ENCODE assay signal across 23 mouse cellular contexts in genomic region chr2:6603880-6604279, GRCm38 (mm10).
DNase-seq lines count a peak whose midpoint lies in the region; ATAC-seq and TF ChIP-seq lines count a peak whose summit lies in the region.
"Had no signal": no experiment of that assay in that cellular context is flagged by ENCODE, and none has a peak within 500 bp of the region (broad histone marks: within the 10 kb centered on the region; RNA-seq: fewer than 3 reads in every experiment).

No protein-coding gene starts in this region.

- no peak overlapping the region for H3K27ac ChIP-seq in heart, adult 2 months
- H3K27ac ChIP-seq: embryonic facial prominence, embryonic 15.5 days; heart, embryonic 10.5 days; hindbrain, embryonic 12.5 days; midbrain, embryonic 12.5 days; neural tube, embryonic 12.5 days had no signal

- peak; percentile 28; the same call in 1 of the 2 replicates for ATAC-seq in G1E (ENCODE audit: extremely low read depth, insufficient number of reproducible peaks, low FRiP score, poor library complexity, severe bottlenecking)
- peak; percentile 66 for ATAC-seq in megakaryocyte-erythroid progenitor cell, adult 5-6 weeks (replicated peaks; ENCODE audit: low FRiP score, low TSS enrichment, poor library complexity, severe bottlenecking)
- ATAC-seq: forebrain, embryonic 16.5 days; Patski had no signal

- H3K9me3 ChIP-seq in G1E (replicated peaks): no peaks in the 10 kb centered on the region
- H3K9me3 ChIP-seq: embryonic facial prominence, embryonic 15.5 days; heart, embryonic 10.5 days; hindbrain, embryonic 12.5 days; midbrain, embryonic 12.5 days; neural tube, embryonic 12.5 days had no signal

- no peak for TF ChIP-seq POLR2A in heart, adult 2 months (IDR thresholded peaks at IDR 0.05; ENCODE audit: insufficient read depth, low read depth, low read length)
- TF ChIP-seq POLR2A in lung, adult 2 months (IDR thresholded peaks at IDR 0.05; ENCODE audit: borderline replicate concordance, extremely low read depth, low read depth, low read length): no peak

- no peak overlapping the region for H3K9ac ChIP-seq in heart, adult 2 months (ENCODE audit: low read depth, low read length)
- H3K9ac ChIP-seq: embryonic facial prominence, embryonic 15.5 days; hindbrain, embryonic 12.5 days; midbrain, embryonic 12.5 days; neural tube, embryonic 12.5 days had no signal

- intact Hi-C loops in heart, adult 2 months (cut with DNase I): no loop called here
- intact Hi-C loops in heart, postnatal 10 days (cut with DNase I): no loop called here

- no peaks in the 10 kb centered on the region for H3K27me3 ChIP-seq in heart, adult 2 months (ENCODE audit: control insufficient read depth, insufficient read depth, low read length)
- H3K27me3 ChIP-seq in G1E (ENCODE audit: insufficient read depth, low read length): peaks cover 5% of the 10 kb centered on the region; the same call in 1 of the 2 replicates
- H3K27me3 ChIP-seq: embryonic facial prominence, embryonic 15.5 days; hindbrain, embryonic 12.5 days; midbrain, embryonic 12.5 days; neural tube, embryonic 12.5 days; Patski had no signal

- no peak for TF ChIP-seq EP300 in heart, adult 2 months (IDR thresholded peaks at IDR 0.05; ENCODE audit: insufficient read depth, low read depth, low read length)

- H3K4me3 ChIP-seq in heart, adult 2 months: no peak overlapping the region
- H3K4me3 ChIP-seq in lung, adult 2 months (replicated peaks; ENCODE audit: extremely low read depth, low read depth, low read length): no peak overlapping the region
- no peak overlapping the region for H3K4me3 ChIP-seq in G1E (ENCODE audit: low read depth, low read length)
- H3K4me3 ChIP-seq: embryonic facial prominence, embryonic 15.5 days; heart, embryonic 10.5 days; hindbrain, embryonic 12.5 days; midbrain, embryonic 12.5 days; neural tube, embryonic 12.5 days had no signal

- TF ChIP-seq CTCF in heart, adult 2 months (IDR thresholded peaks at IDR 0.05): peak; percentile 10; the same call in 1 of the 2 replicates
- 0 out of 2 replicates have a peak, but pooled peaks have one; percentile 13 for TF ChIP-seq CTCF in lung, adult 2 months (IDR thresholded peaks at IDR 0.05; ENCODE audit: insufficient read depth, low read length)
- no peak for TF ChIP-seq CTCF in G1E (IDR thresholded peaks at IDR 0.05; ENCODE audit: low read depth, low read length)

- no peaks in the 10 kb centered on the region for H3K79me2 ChIP-seq in heart, adult 2 months (replicated peaks; ENCODE audit: control insufficient read depth, insufficient read depth, low read length)

- 76% methylated on average over 6 of the region's 6 CpGs for WGBS in heart, adult 2 months
- WGBS in lung, adult 2 months: 79% methylated on average over 6 of the region's 6 CpGs

- no peaks in the 10 kb centered on the region for H3K36me3 ChIP-seq in heart, adult 2 months (ENCODE audit: control insufficient read depth, insufficient read depth, low read length)
- H3K36me3 ChIP-seq in G1E (replicated peaks): no peaks in the 10 kb centered on the region
- H3K36me3 ChIP-seq: embryonic facial prominence, embryonic 15.5 days had no signal

- no peak for DNase-seq in heart, adult 2 months
- no peak for DNase-seq in heart, postnatal 10 days
- no peak for DNase-seq in lung, adult 2 months
- no peak for DNase-seq in lung, postnatal 10 days
- DNase-seq in G1E (ENCODE audit: low spot score): no peak
- DNase-seq in thymus, postnatal 4 days: no peak
- DNase-seq in embryo, embryonic 11 days: no peak
- DNase-seq: adrenal gland, postnatal 25 days; cerebellum, adult 11-12 months; cerebellum, postnatal 14 days; gastrocnemius, postnatal 36 days; kidney, adult 8-10 months; kidney, postnatal 14 days; lung, postnatal 4 days; right cerebral cortex, adult 18-20 months had no signal

- no peaks in the 10 kb centered on the region for H3K4me1 ChIP-seq in heart, adult 2 months (ENCODE audit: control insufficient read depth, insufficient read depth, low read length)
- H3K4me1 ChIP-seq in lung, adult 2 months (ENCODE audit: control insufficient read depth, insufficient read depth, low read length): no peaks in the 10 kb centered on the region
- no peaks in the 10 kb centered on the region for H3K4me1 ChIP-seq in G1E (ENCODE audit: insufficient read depth, low read depth, low read length)
- H3K4me1 ChIP-seq: embryonic facial prominence, embryonic 15.5 days; heart, embryonic 10.5 days; neural tube, embryonic 12.5 days had no signal
